Mouse (Mus musculus) heart, adult 9 months (tissue): ENCODE measurements at regions not wholly inside any gene's neighbourhood (a gene's known extent, or its start where the extent isn't known, plus 50 kb on each side); places are given as distances from the start of the nearest gene placed in this dataset.

Experiments
- DNase-seq, 2 experiments: peaks; one replicate each; pipeline ENCODE4 v3.0.0; 2022; ENCODE audit warnings: low spot score in 2 of 2

- no peak for DNase-seq
Measured at GRCm38 (mm10) chr13:37569051-37569450, 209.1 kb upstream of the Rreb1 start.

DNA sequence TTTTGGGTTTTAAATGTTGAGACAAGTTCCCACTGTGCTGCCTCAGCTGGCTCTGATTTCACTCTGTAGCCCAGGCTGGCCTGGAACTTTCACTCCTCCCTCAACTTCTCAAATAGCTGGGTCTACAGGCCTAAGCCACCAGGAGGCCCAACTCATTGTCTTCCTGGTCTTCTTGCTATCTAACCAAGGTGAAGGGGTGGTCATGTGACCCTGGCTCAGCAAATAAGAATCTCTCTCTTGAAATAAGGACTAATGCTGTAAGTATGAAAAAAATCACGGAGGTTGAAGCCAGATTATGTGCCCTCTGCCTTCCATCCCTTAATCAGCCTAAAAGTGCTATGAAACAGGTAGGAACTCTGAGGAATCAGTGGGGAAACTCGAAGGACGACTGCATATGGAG lies 208.7 kb upstream of the Rreb1 start:
- DNase-seq: no peak

GRCm38 (mm10) chr13:37572983-37573382 lies 205.2 kb upstream of the Rreb1 start:
- DNase-seq: no peak

DNA sequence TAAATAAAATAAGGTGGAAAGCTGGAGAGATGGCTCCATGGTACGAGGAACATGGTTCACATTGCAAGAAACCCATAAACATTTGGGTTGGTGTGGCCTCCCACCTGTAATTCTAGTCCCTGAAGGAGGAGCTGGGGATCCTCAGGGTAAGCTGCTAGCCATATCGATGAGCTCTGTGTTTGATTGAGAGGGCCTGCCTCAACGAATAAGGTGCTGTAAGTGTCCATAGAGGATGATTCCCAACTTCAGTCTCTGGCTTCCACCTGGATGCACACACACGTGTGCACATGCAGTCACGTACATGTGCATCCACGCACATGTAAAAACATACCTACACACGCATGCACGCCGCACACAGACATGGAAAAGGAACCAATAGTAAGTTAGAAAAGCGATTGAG lies 199.0 kb upstream of the Rreb1 start:
- DNase-seq: no peak

GRCm38 (mm10) chr13:37579775-37580174 lies 198.4 kb upstream of the Rreb1 start:
- no peak for DNase-seq

- no peak for DNase-seq
Measured at GRCm38 (mm10) chr13:37580806-37581205, 197.4 kb upstream of the Rreb1 start.

DNA sequence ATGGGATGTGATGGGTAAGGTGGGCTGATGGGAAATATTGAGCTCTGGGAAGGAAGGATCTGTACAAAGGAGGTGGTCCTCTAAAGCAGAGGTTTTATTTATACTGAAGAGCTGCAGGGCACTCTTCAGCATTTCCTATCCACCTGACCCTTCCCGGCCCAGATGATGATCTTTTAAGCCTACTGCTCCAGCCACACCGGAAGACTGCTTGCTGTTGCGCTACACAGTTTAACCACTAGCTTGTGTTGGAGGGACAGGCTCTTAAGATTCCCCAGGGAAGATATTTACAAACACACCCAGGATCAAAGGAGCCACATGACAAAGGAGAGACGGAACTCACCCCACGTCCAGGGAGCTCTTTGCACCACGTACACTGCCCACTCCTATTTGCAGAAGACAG lies 196.8 kb upstream of the Rreb1 start:
- no peak for DNase-seq

- no peak for DNase-seq
Measured at GRCm38 (mm10) chr13:37585476-37585875, 192.7 kb upstream of the Rreb1 start.

- DNase-seq: no peak
Measured at GRCm38 (mm10) chr13:37586511-37586910, 191.7 kb upstream of the Rreb1 start.

GRCm38 (mm10) chr13:37587911-37588310 lies 190.3 kb upstream of the Rreb1 start:
- DNase-seq: no peak

- peak; percentile 44 to 51 for DNase-seq
Measured at GRCm38 (mm10) chr13:37588528-37589176, 189.5 kb upstream of the Rreb1 start.

- DNase-seq: no peak
Measured at GRCm38 (mm10) chr13:37592149-37592548, 186.1 kb upstream of the Rreb1 start.

GRCm38 (mm10) chr13:37595196-37595595 lies 183.0 kb upstream of the Rreb1 start:
- DNase-seq: peak; percentile 28 to 29

- no peak for DNase-seq
Measured at GRCm38 (mm10) chr13:37597575-37597974, 180.6 kb upstream of the Rreb1 start.

DNA sequence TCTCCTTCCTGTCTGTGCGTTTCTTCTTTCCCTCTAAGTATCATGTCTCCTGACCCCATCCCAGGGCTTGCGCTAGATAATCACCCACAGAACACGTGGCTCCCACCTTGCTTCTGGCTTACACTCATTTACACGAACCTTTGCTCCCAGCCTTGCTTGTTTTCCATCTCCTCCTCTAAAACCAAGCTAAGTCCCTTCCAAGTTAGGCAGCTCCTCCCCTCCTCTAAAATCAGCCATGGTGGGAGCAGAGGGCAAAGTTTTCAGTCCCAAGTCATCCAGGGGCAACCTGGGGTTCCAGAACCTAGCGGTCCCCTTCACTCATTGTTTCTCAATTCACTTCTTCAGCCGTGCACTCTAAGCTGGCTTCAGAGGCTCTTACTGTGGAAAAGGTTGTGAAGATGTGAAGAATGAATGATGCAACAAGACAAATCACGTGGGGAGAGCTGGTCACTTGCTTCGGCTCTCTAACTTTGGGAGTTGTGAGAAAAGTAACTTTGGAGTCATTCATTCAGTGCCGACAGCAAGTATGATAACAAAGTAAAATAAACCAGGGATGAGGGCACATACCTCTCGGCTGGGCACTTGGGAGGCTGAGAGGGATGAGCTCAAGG lies 179.9 kb upstream of the Rreb1 start:
- no peak for DNase-seq

GRCm38 (mm10) chr13:37599679-37600078 lies 178.5 kb upstream of the Rreb1 start:
- no peak for DNase-seq

DNA sequence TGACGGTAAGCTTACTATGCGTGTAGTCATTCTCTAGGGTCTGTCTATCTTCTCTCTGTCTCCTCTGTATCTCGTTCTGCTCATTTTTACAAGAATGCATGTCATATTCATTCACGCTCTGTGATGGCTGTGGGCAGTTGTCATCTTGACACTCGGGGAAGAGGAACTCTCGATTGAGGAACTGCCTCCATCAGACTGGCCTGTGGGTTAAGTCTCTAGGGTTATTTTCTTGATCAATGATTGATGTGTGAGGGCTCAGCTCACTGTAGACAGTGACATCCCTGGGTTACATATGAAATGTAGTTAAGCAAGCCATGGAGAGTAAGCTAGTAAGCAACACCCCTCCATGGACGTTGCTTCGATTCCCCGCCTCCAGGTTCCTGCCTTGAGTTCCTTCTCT lies 178.0 kb upstream of the Rreb1 start:
- DNase-seq: no peak

GRCm38 (mm10) chr13:37601068-37601467 lies 177.1 kb upstream of the Rreb1 start:
- no peak for DNase-seq

GRCm38 (mm10) chr13:37602256-37602655 lies 175.9 kb upstream of the Rreb1 start:
- peak; percentile 63 to 76 for DNase-seq

GRCm38 (mm10) chr13:37603226-37603994 lies 174.8 kb upstream of the Rreb1 start:
- no peak for DNase-seq

DNA sequence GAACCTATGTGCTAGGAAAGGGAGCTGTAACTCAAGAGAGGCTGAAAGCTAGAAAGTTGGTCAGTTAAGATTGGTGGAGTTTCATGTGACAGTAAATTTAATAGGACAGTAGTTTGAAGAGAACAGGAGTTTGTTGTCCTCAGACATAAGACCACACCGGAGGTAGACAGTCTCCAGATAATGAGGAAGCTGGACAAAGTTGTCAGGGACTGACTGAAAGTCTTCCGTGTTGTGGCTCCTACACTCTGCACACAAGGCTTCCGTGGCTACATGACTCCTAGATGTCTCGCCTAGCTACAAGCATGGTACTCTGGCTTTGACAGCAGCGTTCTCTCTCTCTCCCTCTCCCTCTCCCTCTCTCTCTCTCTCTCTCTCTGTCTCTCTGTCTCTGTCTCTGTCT lies 171.9 kb upstream of the Rreb1 start:
- DNase-seq: no peak

DNA sequence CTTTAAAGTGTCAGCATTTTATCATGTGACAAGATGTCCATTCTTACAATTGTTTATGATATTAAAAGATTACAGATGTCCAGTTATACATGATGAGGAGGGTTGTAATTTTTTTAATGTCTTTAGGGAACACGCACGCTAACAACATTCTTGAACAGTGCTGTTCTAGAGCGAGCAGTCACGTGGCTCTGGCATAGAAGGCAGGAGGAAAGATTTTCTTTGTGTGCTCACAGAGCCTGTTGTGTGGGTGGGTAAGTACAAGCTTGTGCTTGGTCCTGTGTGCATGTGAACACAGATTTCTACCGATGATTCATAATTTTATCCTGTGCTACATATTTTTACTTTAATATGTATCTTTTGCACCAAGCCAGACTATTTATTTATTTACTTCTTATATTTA lies 169.1 kb upstream of the Rreb1 start:
- DNase-seq: no peak

GRCm38 (mm10) chr13:37611387-37611786 lies 166.8 kb upstream of the Rreb1 start:
- no peak for DNase-seq
